Mouse (Mus musculus): ENCODE data around the gene Gm17428. TPM values are rescaled to one million over a fixed set of nuclear protein-coding genes. Genes with fewer than 3 reads are reported as not detected.

Gm17428 gene
- total RNA-seq (2023; ENCODE audit: inconsistent age): not detected in 4 replicates

GRCm38 (mm10) chr14:54976633-54977032 lies at the start of gene Gm17428:
Gene Gm17428, plus strand, starts transcription at chr14:54976933.

DNA sequence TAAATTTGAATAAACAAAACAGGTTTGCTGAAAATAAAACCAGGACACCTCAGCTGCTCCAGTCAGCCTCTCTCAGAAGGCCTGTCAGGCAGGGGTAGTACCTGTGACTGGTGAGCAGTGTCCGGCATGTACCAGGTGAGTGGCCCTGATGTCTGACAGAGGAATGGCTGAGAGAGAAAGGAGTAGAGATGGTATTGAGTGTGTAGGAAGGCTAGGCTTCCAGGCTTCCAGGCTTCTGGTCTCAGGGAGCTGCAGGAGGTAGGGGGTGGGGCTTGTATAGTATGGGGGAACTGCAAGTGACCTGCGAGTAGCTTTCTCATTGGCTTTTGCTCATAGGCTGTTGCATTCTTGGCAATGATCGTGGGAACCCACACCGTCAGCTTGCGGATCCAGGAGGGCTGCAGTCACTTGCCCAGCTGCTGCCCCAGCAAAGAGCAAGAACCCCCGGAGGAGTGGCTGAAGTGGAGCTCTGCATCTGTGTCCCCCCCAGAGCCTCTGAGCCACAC lies 44.0 kb upstream of the Gm17428 start, which contains the start of gene Il25:
Gene Il25, plus strand, starts transcription at position 51 of the 506 bp plus-strand sequence.

DNA sequence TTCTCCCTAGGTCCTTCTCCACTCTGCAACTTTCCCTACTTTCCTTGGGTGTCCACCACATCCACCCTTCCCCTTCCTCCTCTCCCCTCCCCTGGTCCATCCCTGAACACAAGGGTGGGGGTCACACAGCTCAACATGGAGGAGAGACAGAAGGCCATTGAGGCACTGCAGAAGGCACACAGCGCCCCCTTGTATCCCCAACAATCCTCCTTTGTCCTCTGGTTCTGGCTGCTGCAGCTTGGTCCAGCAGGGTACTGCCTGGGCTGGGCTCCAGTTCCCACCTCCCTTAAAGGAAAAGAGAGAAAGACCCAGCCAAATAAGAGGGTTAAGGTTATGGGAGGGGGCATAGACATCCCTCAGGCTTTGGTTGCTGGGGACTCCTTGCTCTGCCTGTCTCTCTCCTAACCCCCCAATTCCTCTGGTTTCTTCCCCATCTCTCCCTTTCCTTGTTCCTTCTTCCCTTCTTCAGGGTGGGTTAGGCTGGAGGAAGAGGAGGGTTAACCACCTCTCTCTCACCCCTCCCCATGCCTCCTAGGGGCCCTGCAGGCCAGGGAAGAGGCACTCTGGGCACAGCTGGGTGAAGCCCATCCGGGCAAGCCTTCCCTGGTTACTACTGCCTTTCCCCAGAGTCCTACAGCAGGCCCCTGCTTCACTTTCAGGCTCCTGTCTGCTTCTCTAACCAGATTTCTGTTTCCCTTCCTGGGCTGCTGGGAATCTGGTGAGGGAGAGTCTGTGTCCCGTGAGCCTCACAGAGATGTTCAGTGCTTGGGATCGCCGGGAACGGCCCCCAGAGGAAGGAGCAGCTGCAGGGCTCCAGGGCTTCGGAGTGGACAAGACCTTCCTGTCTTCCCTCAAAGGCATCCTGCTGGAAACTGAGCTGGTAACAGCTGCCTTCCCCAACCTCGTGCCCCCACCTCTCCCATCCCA lies 40.6 kb upstream of the Gm17428 start, which contains the start of gene Cmtm5:
Gene Cmtm5, plus strand, starts transcription at position 358 of the 927 bp plus-strand sequence.

DNA sequence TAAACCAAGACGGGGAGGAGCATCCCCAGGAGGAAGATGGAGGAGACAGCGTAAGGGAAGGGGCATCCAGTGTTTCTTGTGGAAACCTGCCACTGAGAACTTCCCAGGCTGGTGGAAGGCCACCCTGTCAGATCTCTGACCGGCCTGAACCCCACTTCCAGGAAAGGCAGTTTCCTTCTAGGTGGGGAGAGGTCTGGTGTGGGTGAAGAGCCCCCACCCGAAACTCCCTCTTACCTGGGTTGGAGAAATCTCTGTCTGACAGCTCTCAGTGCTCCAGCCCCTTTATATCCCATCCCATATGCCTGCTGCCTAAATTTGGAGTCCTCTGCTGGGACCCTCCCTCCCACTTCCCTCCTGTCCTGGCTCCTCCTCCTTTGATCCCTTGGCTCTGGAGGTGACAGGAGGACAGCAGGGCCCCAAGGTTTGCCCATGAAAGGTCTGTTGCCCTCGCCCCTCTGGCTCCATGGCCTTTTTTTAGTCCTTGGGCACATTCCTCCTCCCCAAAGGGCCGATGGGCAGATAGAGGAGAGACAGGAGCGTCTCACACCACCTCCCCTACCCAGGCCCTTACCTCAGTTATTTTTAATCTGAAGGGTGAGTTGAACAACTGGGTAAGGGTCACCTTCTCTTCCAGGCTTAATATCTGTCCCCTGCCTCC lies 10.3 kb upstream of the Gm17428 start, which contains the start of gene Myh6:
Gene Myh6, minus strand, starts transcription at position 608 of the 658 bp plus-strand sequence.

DNA sequence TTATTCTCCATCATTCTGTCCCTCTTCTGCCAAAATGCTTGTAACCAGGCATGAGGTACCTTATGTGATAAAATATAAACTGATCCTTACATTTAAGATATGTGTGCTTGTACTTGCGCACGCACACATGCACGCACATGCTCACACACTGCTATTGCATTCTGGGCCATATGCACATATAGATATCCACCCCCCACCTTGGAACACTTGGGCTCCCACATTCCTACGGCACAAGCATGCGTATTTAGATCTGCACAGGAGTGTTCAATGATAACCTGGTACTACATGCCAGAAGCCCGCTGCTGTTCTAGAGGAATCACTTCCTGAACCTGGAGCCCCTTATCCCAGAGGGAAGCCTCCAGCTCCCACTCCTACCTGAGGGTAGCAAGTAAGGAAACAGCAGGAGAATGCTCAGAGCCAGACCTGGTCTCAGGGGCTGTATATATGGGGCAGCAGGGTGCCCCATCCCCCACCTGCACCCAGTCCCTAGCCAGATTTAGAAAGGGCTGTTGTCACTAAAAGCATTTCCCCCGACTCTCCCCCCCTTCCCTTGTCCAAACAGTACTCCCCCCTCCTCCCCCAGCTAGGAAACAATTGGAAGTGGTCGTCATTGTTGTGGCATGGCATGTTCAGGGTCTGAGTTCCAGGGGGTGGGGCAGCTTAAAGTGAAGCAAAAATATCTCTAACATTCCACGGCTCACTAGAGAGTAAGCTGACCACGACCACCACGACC lies 17.6 kb downstream of the Gm17428 start, which contains the start of gene Myh7:
Gene Myh7, minus strand, starts transcription at position 491 of the 733 bp plus-strand sequence.

GRCm38 (mm10) chr14:55014991-55015766 lies 38.4 kb downstream of the Gm17428 start, which contains the start of gene Ngdn:
Gene Ngdn, plus strand, starts transcription at chr14:55015454.

Other genes starting within 250 kb of the Gm17428 start
- 0.27 to 0.51 TPM (median 0.37 TPM) in 4 replicates for gene Slc7a8, start 195.0 kb upstream of the Gm17428 start, total RNA-seq (2023; ENCODE audit: inconsistent age)
- not detected in 4 replicates for gene Rnf212b, start 162.8 kb upstream of the Gm17428 start, total RNA-seq (2023; ENCODE audit: inconsistent age)
- gene Homez, start 106.0 kb upstream of the Gm17428 start, total RNA-seq (2023; ENCODE audit: inconsistent age): 4.9 to 10.9 TPM (median 7.9 TPM) in 4 replicates
- 2.1 to 3.8 TPM (median 2.4 TPM) in 4 replicates for gene Ppp1r3e, start 99.4 kb upstream of the Gm17428 start, total RNA-seq (2023; ENCODE audit: inconsistent age)
- gene Bcl2l2, start 93.6 kb upstream of the Gm17428 start, total RNA-seq (2023; ENCODE audit: inconsistent age): 7.1 to 13.1 TPM (median 10.6 TPM) in 4 replicates
- gene Gm20521, start 93.5 kb upstream of the Gm17428 start, total RNA-seq (2023; ENCODE audit: inconsistent age): 1.8 to 3.4 TPM (median 3.3 TPM) in 3 of 4 replicates, not detected in the other
- gene Pabpn1, start 84.4 kb upstream of the Gm17428 start, total RNA-seq (2023; ENCODE audit: inconsistent age): 262 to 290 TPM (median 280 TPM) in 4 replicates
- 2.4 to 3.5 TPM (median 2.8 TPM) in 4 replicates for gene Slc22a17, start 63.8 kb upstream of the Gm17428 start, total RNA-seq (2023; ENCODE audit: inconsistent age)
- gene Efs, start 50.8 kb upstream of the Gm17428 start, total RNA-seq (2023; ENCODE audit: inconsistent age): not detected in 4 replicates
- not detected in 4 replicates for gene Il25, start 44.2 kb upstream of the Gm17428 start, total RNA-seq (2023; ENCODE audit: inconsistent age)
- not detected in 4 replicates for gene Cmtm5, start 40.7 kb upstream of the Gm17428 start, total RNA-seq (2023; ENCODE audit: inconsistent age)
- gene Myh6, start 10.0 kb upstream of the Gm17428 start, total RNA-seq (2023; ENCODE audit: inconsistent age): not detected in 4 replicates
- gene Myh7, start 17.7 kb downstream of the Gm17428 start, total RNA-seq (2023; ENCODE audit: inconsistent age): not detected in 4 replicates
- gene Ngdn, start 38.5 kb downstream of the Gm17428 start, total RNA-seq (2023; ENCODE audit: inconsistent age): 69.4 to 83.2 TPM (median 75.4 TPM) in 4 replicates
- 14.3 to 17.6 TPM (median 16.0 TPM) in 4 replicates for gene Zfhx2, start 115.4 kb downstream of the Gm17428 start, total RNA-seq (2023; ENCODE audit: inconsistent age)
- gene Thtpa, start 117.9 kb downstream of the Gm17428 start, total RNA-seq (2023; ENCODE audit: inconsistent age): 5.5 to 7.5 TPM (median 6.3 TPM) in 4 replicates
- 120 to 145 TPM (median 128 TPM) in 4 replicates for gene Ap1g2, start 129.7 kb downstream of the Gm17428 start, total RNA-seq (2023; ENCODE audit: inconsistent age)
- not detected in 4 replicates for gene Jph4, start 140.0 kb downstream of the Gm17428 start, total RNA-seq (2023; ENCODE audit: inconsistent age)
- not detected in 4 replicates for gene Dhrs2, start 245.1 kb downstream of the Gm17428 start, total RNA-seq (2023; ENCODE audit: inconsistent age)

All from B cell, adult (primary cell).